Mouse (Mus musculus) midbrain, embryonic 16.5 days (tissue): Measurements from ENCODE around the gene Sema3d. TPM values are rescaled to one million over a fixed set of nuclear protein-coding genes. Genes with fewer than 3 reads are reported as not detected.

Experiments
- ATAC-seq: fragments of 200-750 bp; cut with Nextera tagmentation; 2 replicates; pipeline ENCODE4 v1.8.0; 2017; ENCODE audit warnings: moderate TSS enrichment
- H3K27ac ChIP-seq: fragments of 300-500 bp; sonication (generic); 2 replicates; pipeline ENCODE4 v1.5.1; 2014; ENCODE audit warnings: mild to moderate bottlenecking, low read length, mixed read lengths
- H3K27me3 ChIP-seq: fragments of 300-500 bp; sonication (generic); 2 replicates; pipeline ENCODE4 v1.6.1; 2014; ENCODE audit warnings: low read depth, low read length, mixed read lengths; ENCODE audit not compliant: control insufficient read depth, insufficient read depth
- H3K36me3 ChIP-seq: fragments of 300-500 bp; sonication (generic); 2 replicates; pipeline ENCODE4 v1.6.1; 2014; ENCODE audit warnings: mild to moderate bottlenecking, low read length, moderate library complexity, mixed read lengths; ENCODE audit not compliant: control insufficient read depth, insufficient read depth
- H3K4me1 ChIP-seq: fragments of 300-500 bp; sonication (generic); 2 replicates; pipeline ENCODE4 v1.6.1; 2014; ENCODE audit warnings: mild to moderate bottlenecking, low read length, mixed read lengths; ENCODE audit not compliant: control insufficient read depth, insufficient read depth
- H3K4me2 ChIP-seq: fragments of 300-500 bp; sonication (generic); 2 replicates; pipeline ENCODE4 v1.6.1; 2014; ENCODE audit warnings: mild to moderate bottlenecking, low read length, mixed read lengths
- H3K4me3 ChIP-seq: fragments of 300-500 bp; sonication (generic); 2 replicates; pipeline ENCODE4 v1.5.1; 2014; ENCODE audit warnings: low read depth, mild to moderate bottlenecking, low read length, moderate library complexity, mixed read lengths
- H3K9ac ChIP-seq: fragments of 300-500 bp; sonication (generic); 2 replicates; pipeline ENCODE4 v1.6.1; 2014; ENCODE audit warnings: low read depth, low read length, mixed read lengths
- H3K9me3 ChIP-seq: fragments of 300-500 bp; sonication (generic); replicated peaks from 2 replicates; pipeline ENCODE4 v1.6.1; 2014; ENCODE audit warnings: mild to moderate bottlenecking, low read length, mixed read lengths; ENCODE audit not compliant: control insufficient read depth, poor library complexity, severe bottlenecking
- WGBS: fragments of 180-500 bp; shearing (Covaris S2); extraction: QIAGEN DNeasy Blood & Tissue Kit; methylation state at CpG from one replicate; pipeline ENCODE4 v1.1.7; 2014; 5-methylcytosine and 5-hydroxymethylcytosine counted together
- polyA plus RNA-seq: library from polyadenylated mRNA; unstranded; fragments of >200 nt; fragmentation: Nextera tagmentation; extraction: Ambion mirVana; gene quantifications from 2 replicates; pipeline ENCODE4 v1.2.1, GENCODE M21; 2015

The Sema3d gene
- polyA plus RNA-seq, 1 experiment from 2014 or later = 1.2 TPM

- H3K9me3 ChIP-seq = no peaks in the 10 kb centered on the region
- H3K4me1 ChIP-seq = no peaks in the 10 kb centered on the region
- H3K4me2 ChIP-seq = no peak overlapping the region
- H3K4me3 ChIP-seq = no peak overlapping the region
- no peak overlapping the region for H3K27ac ChIP-seq
- no peaks in the 10 kb centered on the region for H3K27me3 ChIP-seq
- H3K36me3 ChIP-seq = no peaks in the 10 kb centered on the region
- peak; percentile 89 for ATAC-seq
- WGBS = 46% methylated on average over 2 of the region's 2 CpGs
- H3K9ac ChIP-seq = no peak overlapping the region
These were observed 181.5 kb downstream of the Sema3d start for GRCm38 (mm10) chr5:12564602-12565220.

- Histone ChIP-seq H3K9me3 (no peaks in the 10 kb centered on the region), H3K4me1 (no peaks in the 10 kb centered on the region), H3K4me3 (no peak overlapping the region), H3K9ac (no peak overlapping the region), H3K27me3 (no peaks in the 10 kb centered on the region), H3K4me2 (no peak overlapping the region), H3K27ac (no peak overlapping the region), H3K36me3 (no peaks in the 10 kb centered on the region)
- no peak for ATAC-seq
- 86% methylated on average over 1 of the region's 1 CpGs for WGBS
These were observed 183.4 kb downstream of the Sema3d start for GRCm38 (mm10) chr5:12566568-12566967.

GRCm38 (mm10) chr5:12574551-12574950, 191.4 kb downstream of the Sema3d start:
- no peaks in the 10 kb centered on the region for H3K27me3 ChIP-seq
- H3K4me1 ChIP-seq = no peaks in the 10 kb centered on the region
- no peaks in the 10 kb centered on the region for H3K9me3 ChIP-seq
- no peaks in the 10 kb centered on the region for H3K36me3 ChIP-seq
- no peak overlapping the region for H3K4me2 ChIP-seq
- 78% methylated on average over 4 of the region's 4 CpGs for WGBS
- no peak overlapping the region for H3K27ac ChIP-seq
- H3K9ac ChIP-seq = no peak overlapping the region
- ATAC-seq = no peak
- no peak overlapping the region for H3K4me3 ChIP-seq

- Histone ChIP-seq H3K4me3 (no peak overlapping the region), H3K9ac (no peak overlapping the region), H3K27me3 (no peaks in the 10 kb centered on the region), H3K27ac (no peak overlapping the region), H3K4me2 (no peak overlapping the region), H3K36me3 (no peaks in the 10 kb centered on the region), H3K4me1 (no peaks in the 10 kb centered on the region), H3K9me3 (no peaks in the 10 kb centered on the region)
- 80% methylated on average over 1 of the region's 1 CpGs for WGBS
- no peak for ATAC-seq
These were observed 192.1 kb downstream of the Sema3d start for GRCm38 (mm10) chr5:12575262-12575661.

- H3K4me2 ChIP-seq = no peak overlapping the region
- ATAC-seq = no peak
- H3K9ac ChIP-seq = no peak overlapping the region
- H3K4me3 ChIP-seq = no peak overlapping the region
- 60% methylated on average over 4 of the region's 4 CpGs for WGBS
- no peaks in the 10 kb centered on the region for H3K4me1 ChIP-seq
- no peaks in the 10 kb centered on the region for H3K9me3 ChIP-seq
- no peak overlapping the region for H3K27ac ChIP-seq
- H3K27me3 ChIP-seq = no peaks in the 10 kb centered on the region
- no peaks in the 10 kb centered on the region for H3K36me3 ChIP-seq
These were observed 196.6 kb downstream of the Sema3d start for GRCm38 (mm10) chr5:12579752-12580151.

GRCm38 (mm10) chr5:12582540-12582939, 199.4 kb downstream of the Sema3d start:
- no peaks in the 10 kb centered on the region for H3K36me3 ChIP-seq
- H3K27ac ChIP-seq = no peak overlapping the region
- H3K4me1 ChIP-seq = no peaks in the 10 kb centered on the region
- H3K4me2 ChIP-seq = no peak overlapping the region
- H3K27me3 ChIP-seq = no peaks in the 10 kb centered on the region
- 95% methylated on average over 1 of the region's 1 CpGs for WGBS
- H3K9ac ChIP-seq = no peak overlapping the region
- no peaks in the 10 kb centered on the region for H3K9me3 ChIP-seq
- no peak for ATAC-seq
- H3K4me3 ChIP-seq = no peak overlapping the region

- 71% methylated on average over 3 of the region's 3 CpGs for WGBS
- Histone ChIP-seq H3K9me3 (no peaks in the 10 kb centered on the region), H3K27me3 (no peaks in the 10 kb centered on the region), H3K9ac (no peak overlapping the region), H3K36me3 (no peaks in the 10 kb centered on the region), H3K4me3 (no peak overlapping the region), H3K27ac (no peak overlapping the region), H3K4me2 (no peak overlapping the region), H3K4me1 (no peaks in the 10 kb centered on the region)
- no peak for ATAC-seq
These were observed 200.2 kb downstream of the Sema3d start for GRCm38 (mm10) chr5:12583293-12583834.

GRCm38 (mm10) chr5:12584886-12585285, 201.7 kb downstream of the Sema3d start:
- no peaks in the 10 kb centered on the region for H3K4me1 ChIP-seq
- no peaks in the 10 kb centered on the region for H3K36me3 ChIP-seq
- ATAC-seq = no peak
- H3K4me3 ChIP-seq = no peak overlapping the region
- H3K27ac ChIP-seq = no peak overlapping the region
- H3K27me3 ChIP-seq = no peaks in the 10 kb centered on the region
- H3K4me2 ChIP-seq = no peak overlapping the region
- no peak overlapping the region for H3K9ac ChIP-seq
- 91% methylated on average over 9 of the region's 9 CpGs for WGBS
- H3K9me3 ChIP-seq = no peaks in the 10 kb centered on the region

GRCm38 (mm10) chr5:12634227-12634980, 251.2 kb downstream of the Sema3d start:
- H3K36me3 ChIP-seq = no peaks in the 10 kb centered on the region
- H3K9me3 ChIP-seq = no peaks in the 10 kb centered on the region
- H3K4me2 ChIP-seq = peak overlapping the region; percentile 30
- H3K27ac ChIP-seq = no peak overlapping the region
- no peak for ATAC-seq
- no peak overlapping the region for H3K9ac ChIP-seq
- 12% methylated on average over 8 of the region's 8 CpGs for WGBS
- H3K4me1 ChIP-seq = peaks cover 3% of the 10 kb centered on the region
- no peak overlapping the region for H3K4me3 ChIP-seq
- H3K27me3 ChIP-seq = no peaks in the 10 kb centered on the region
